In genomic region chr2:129129412-129129929, GRCm38 (mm10) we compare ENCODE assay signal across 8 mouse cellular contexts. TPM values are rescaled to one million over a fixed set of nuclear protein-coding genes. Genes with fewer than 3 reads are reported as not detected.
DNase-seq lines count a peak whose midpoint lies in the region; ATAC-seq lines count a peak whose summit lies in the region.

TSS of gene Chchd5 (plus strand) at chr2:129129700.

- peak; percentile 96 for ATAC-seq in heart, embryonic 13.5 days (ENCODE audit: extremely low read depth, insufficient number of reproducible peaks, low FRiP score, low TSS enrichment)
- ATAC-seq in liver, embryonic 12.5 days = peak; percentile 100
- peak; percentile 100 for ATAC-seq in stomach, embryonic 15.5 days (ENCODE audit: insufficient read depth, low FRiP score, low read depth)

- peaks cover 11% of the 10 kb centered on the region for H3K4me1 ChIP-seq in brown adipose tissue, adult 24 weeks (ENCODE audit: control insufficient read depth, insufficient read depth, insufficient read length, low read length)
- H3K4me1 ChIP-seq in heart, embryonic 13.5 days = peaks cover 23% of the 10 kb centered on the region
- peaks cover 26% of the 10 kb centered on the region for H3K4me1 ChIP-seq in liver, embryonic 12.5 days
- peaks cover 7% of the 10 kb centered on the region for H3K4me1 ChIP-seq in stomach, embryonic 15.5 days

- peak within 1 kb of the TSS; percentile 89 for H3K4me2 ChIP-seq in heart, embryonic 13.5 days
- H3K4me2 ChIP-seq in liver, embryonic 12.5 days = peak within 1 kb of the TSS; percentile 88
- peak within 1 kb of the TSS; percentile 81 for H3K4me2 ChIP-seq in stomach, embryonic 15.5 days

- no peaks in the 10 kb centered on the region for H3K27me3 ChIP-seq in heart, embryonic 13.5 days (replicated peaks)
- no peaks in the 10 kb centered on the region for H3K27me3 ChIP-seq in liver, embryonic 12.5 days (replicated peaks)
- H3K27me3 ChIP-seq in stomach, embryonic 15.5 days (replicated peaks) = no peaks in the 10 kb centered on the region

- under 1% methylated on average over 35 of the region's 35 CpGs for WGBS in heart, embryonic 13.5 days
- 2% methylated on average over 35 of the region's 35 CpGs for WGBS in liver, embryonic 12.5 days (ENCODE audit: insufficient replicate concordance)
- WGBS in stomach, embryonic 15.5 days = 0% methylated on average over 35 of the region's 35 CpGs

- H3K27ac ChIP-seq in brown adipose tissue, adult 24 weeks (replicated peaks; ENCODE audit: low read depth, low read length) = peak within 1 kb of the TSS; percentile 86
- H3K27ac ChIP-seq in heart, embryonic 13.5 days (replicated peaks) = peak within 1 kb of the TSS; percentile 95
- H3K27ac ChIP-seq in liver, embryonic 12.5 days = peak within 1 kb of the TSS; percentile 91
- peak within 1 kb of the TSS; percentile 94 for H3K27ac ChIP-seq in stomach, embryonic 15.5 days

- peak; percentile 88 for DNase-seq in CD4-positive, CD25-positive, alpha-beta regulatory T cell, adult 2 months (ENCODE audit: low read depth, low spot score)
- DNase-seq in fat pad, adult 2 months (ENCODE audit: extremely low read depth, low read depth, low spot score) = peak; percentile 70
- DNase-seq in kidney, postnatal 10 days = peak; percentile 94
- DNase-seq in natural killer cell, adult 2 months (ENCODE audit: low spot score in 2 of 2) = peak; percentile 86 to 92

- H3K9me3 ChIP-seq in heart, embryonic 13.5 days = peaks cover 8% of the 10 kb centered on the region; the same call in 1 of the 2 replicates
- H3K9me3 ChIP-seq in liver, embryonic 12.5 days (replicated peaks) = no peaks in the 10 kb centered on the region
- no peaks in the 10 kb centered on the region for H3K9me3 ChIP-seq in stomach, embryonic 15.5 days

- peak within 1 kb of the TSS; percentile 90 for H3K9ac ChIP-seq in heart, embryonic 13.5 days
- H3K9ac ChIP-seq in liver, embryonic 12.5 days = peak within 1 kb of the TSS; percentile 76
- peak within 1 kb of the TSS; percentile 78 for H3K9ac ChIP-seq in stomach, embryonic 15.5 days

- H3K4me3 ChIP-seq in brown adipose tissue, adult 24 weeks (ENCODE audit: insufficient read depth, low read depth, low read length) = peak within 1 kb of the TSS; percentile 80
- H3K4me3 ChIP-seq in heart, embryonic 13.5 days = peak within 1 kb of the TSS; percentile 79
- peak within 1 kb of the TSS; percentile 73 for H3K4me3 ChIP-seq in liver, embryonic 12.5 days
- H3K4me3 ChIP-seq in stomach, embryonic 15.5 days (replicated peaks) = peak within 1 kb of the TSS; percentile 71

- H3K36me3 ChIP-seq in heart, embryonic 13.5 days = peaks cover 63% of the 10 kb centered on the region
- H3K36me3 ChIP-seq in liver, embryonic 12.5 days = peaks cover 69% of the 10 kb centered on the region
- H3K36me3 ChIP-seq in stomach, embryonic 15.5 days = peaks cover 35% of the 10 kb centered on the region

RNA-seq across cellular contexts. Expression of gene Chchd5, which starts in this region (rescaled TPM):
- polyA plus RNA-seq in brown adipose tissue, adult 24 weeks (2012; ENCODE audit: insufficient read depth, insufficient read length, missing spikeins) = 19.6 and 20.1 TPM in 2 replicates
- 16.6 and 18.3 TPM in 2 replicates for polyA plus RNA-seq in heart, embryonic 13.5 days (2015; fragmentation: Nextera tagmentation; extraction: Ambion mirVana)
- 12.3 and 13.6 TPM in 2 replicates for polyA plus RNA-seq in liver, embryonic 12.5 days (2016; fragmentation: Nextera tagmentation; extraction: Ambion mirVana)
- polyA plus RNA-seq in stomach, embryonic 15.5 days (2015; fragmentation: Nextera tagmentation; extraction: Ambion mirVana) = 23.1 and 23.2 TPM in 2 replicates

Comparison
In these comparisons a context has a peak if more than half of its experiments do, and no peak if none do; other contexts are left out.
1. Peak in every context shown above with its lines: DNase-seq, ATAC-seq, H3K4me3 ChIP-seq and H3K27ac ChIP-seq.